In the genomic region with DNA sequence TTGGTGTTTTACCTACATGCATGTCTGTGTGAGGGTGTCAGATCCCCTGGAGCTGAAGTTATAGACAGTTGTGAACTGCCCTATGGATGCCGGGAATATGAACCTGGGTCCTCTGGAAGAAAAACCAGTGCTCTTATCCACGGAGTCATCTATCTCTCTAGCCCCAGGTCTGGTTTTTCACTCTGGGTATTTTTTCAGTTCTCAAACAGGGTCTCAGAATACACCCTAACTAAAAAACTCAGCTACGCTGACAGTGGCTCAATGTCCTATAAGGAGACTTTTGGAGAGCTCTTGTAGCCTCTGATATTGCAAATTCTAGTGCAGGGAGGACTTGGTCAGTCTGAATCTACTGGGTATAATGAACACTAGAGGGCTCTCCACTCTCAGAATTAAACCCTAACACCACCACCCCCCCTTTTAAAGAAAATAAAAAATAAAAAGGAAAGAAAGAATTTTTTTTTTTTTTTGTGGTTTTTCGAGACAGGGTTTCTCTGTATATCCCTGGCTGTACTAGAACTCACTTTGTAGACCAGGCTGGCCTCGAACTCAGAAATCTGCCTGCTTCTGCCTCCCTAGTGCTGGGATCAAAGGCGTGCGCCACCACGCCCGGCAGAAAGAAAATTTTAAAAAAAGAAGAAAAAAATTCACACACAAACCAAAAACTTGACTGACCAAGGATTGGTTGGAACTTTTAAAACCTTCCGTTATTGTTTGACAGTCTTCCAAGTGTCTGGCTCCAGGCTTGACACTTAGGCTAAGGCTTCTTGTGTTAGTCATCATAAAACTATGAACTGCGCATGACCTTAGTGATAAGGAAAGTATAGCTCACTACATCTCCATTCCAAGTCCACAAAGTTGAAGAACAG, we compare ENCODE assay signal across 11 mouse cellular contexts. TPM values are rescaled to one million over a fixed set of nuclear protein-coding genes. Genes with fewer than 3 reads are reported as not detected.
DNase-seq lines count a peak whose midpoint lies in the region; TF ChIP-seq lines count a peak whose summit lies in the region.
"Had no signal": no experiment of that assay in that cellular context is flagged by ENCODE, and none has a peak within 500 bp of the region (broad histone marks: within the 10 kb centered on the region; RNA-seq: fewer than 3 reads in every experiment).

No protein-coding gene starts in this region.

- H3ac ChIP-seq in myocyte (ENCODE audit: control insufficient read depth, insufficient read length): no peak overlapping the region

- H3K4me2 ChIP-seq in myocyte (ENCODE audit: low read depth): peak overlapping the region; percentile 61

- H3K79me2 ChIP-seq in heart, adult 2 months (replicated peaks; ENCODE audit: control insufficient read depth, insufficient read depth, low read length): no peaks in the 10 kb centered on the region
- H3K79me2 ChIP-seq in myocyte (ENCODE audit: control insufficient read depth, insufficient read depth): peaks cover 34% of the 10 kb centered on the region

- no peak for DNase-seq in heart, adult 2 months
- no peak for DNase-seq in heart, adult 11 months
- no peak for DNase-seq in lung, adult 2 months
- no peak for DNase-seq in lung, postnatal 14 days
- DNase-seq in NIH3T3 (ENCODE audit: low read depth): peak; percentile 77
- no peak for DNase-seq in adrenal gland, adult 8-10 months
- no peak for DNase-seq in gastrocnemius, postnatal 36 days
- DNase-seq: kidney, adult 8-10 months; thymus, postnatal 14 days had no signal

- H3K27me3 ChIP-seq in heart, adult 2 months (ENCODE audit: control insufficient read depth, insufficient read depth, low read length): no peaks in the 10 kb centered on the region
- H3K27me3 ChIP-seq in myocyte (ENCODE audit: control insufficient read depth, insufficient read depth, insufficient read length): no peaks in the 10 kb centered on the region
- H3K27me3 ChIP-seq: limb, embryonic 13.5 days had no signal

- TF ChIP-seq EP300 in heart, adult 2 months (IDR thresholded peaks at IDR 0.05; ENCODE audit: insufficient read depth, low read depth, low read length): no peak

- H3K9ac ChIP-seq in heart, adult 2 months (ENCODE audit: low read depth, low read length): no peak overlapping the region
- H3K9ac ChIP-seq: limb, embryonic 13.5 days had no signal

- intact Hi-C loops in heart, adult 2 months (cut with DNase I): loop anchor here (1.0 to 2.0 kb wide), 2 partner anchors 35 to 133 kb away; no protein-coding TSS in a partner anchor
- intact Hi-C loops in gastrocnemius, postnatal 36 days (cut with DNase I): loop anchor here (1.0 to 5.0 kb wide), 2 partner anchors 35 to 138 kb away; no protein-coding TSS in a partner anchor

- no peak for TF ChIP-seq POLR2A in heart, adult 2 months (IDR thresholded peaks at IDR 0.05; ENCODE audit: insufficient read depth, low read depth, low read length)
- no peak for TF ChIP-seq POLR2A in lung, adult 2 months (IDR thresholded peaks at IDR 0.05; ENCODE audit: borderline replicate concordance, extremely low read depth, low read depth, low read length)
- TF ChIP-seq POLR2A in myocyte (IDR thresholded peaks at IDR 0.05; ENCODE audit: insufficient read length, low read depth): no peak

- no peaks in the 10 kb centered on the region for H3K36me3 ChIP-seq in heart, adult 2 months (ENCODE audit: control insufficient read depth, insufficient read depth, low read length)
- no peaks in the 10 kb centered on the region for H3K36me3 ChIP-seq in myocyte (ENCODE audit: control insufficient read depth, insufficient read depth)

- WGBS in heart, adult 2 months: 60% methylated on average over 11 of the region's 11 CpGs
- 63% methylated on average over 11 of the region's 11 CpGs for WGBS in lung, adult 2 months

- no peak overlapping the region for H3K27ac ChIP-seq in heart, adult 2 months
- H3K27ac ChIP-seq: limb, embryonic 13.5 days had no signal

- no peak overlapping the region for H3K4me3 ChIP-seq in heart, adult 2 months
- no peak overlapping the region for H3K4me3 ChIP-seq in lung, adult 2 months (replicated peaks; ENCODE audit: extremely low read depth, low read depth, low read length)
- H3K4me3 ChIP-seq in myocyte: no peak overlapping the region

- no peaks in the 10 kb centered on the region for H3K4me1 ChIP-seq in heart, adult 2 months (ENCODE audit: control insufficient read depth, insufficient read depth, low read length)
- no peaks in the 10 kb centered on the region for H3K4me1 ChIP-seq in lung, adult 2 months (ENCODE audit: control insufficient read depth, insufficient read depth, low read length)

- peak; percentile 81 for TF ChIP-seq CTCF in heart, adult 2 months (IDR thresholded peaks at IDR 0.05)
- TF ChIP-seq CTCF in lung, adult 2 months (IDR thresholded peaks at IDR 0.05; ENCODE audit: insufficient read depth, low read length): peak; percentile 27; the same call in 1 of the 2 replicates

TF ChIP-seq in myocyte, 11 proteins besides CTCF, POLR2A, EP300 and RAD21:
- no peak for TF ChIP-seq REST (IDR thresholded peaks at IDR 0.05; ENCODE audit: insufficient read depth, insufficient read length)
- TF ChIP-seq E2F4 (IDR thresholded peaks at IDR 0.05; ENCODE audit: insufficient read depth): no peak
- no peak for TF ChIP-seq MYOG (IDR thresholded peaks at IDR 0.05; ENCODE audit: control insufficient read depth in 1 of 3, insufficient read depth in 1 of 3, insufficient read length in 2 of 3, low read depth in 2 of 3)
- no peak for TF ChIP-seq MAX (IDR thresholded peaks at IDR 0.05; ENCODE audit: low read depth)
- TF ChIP-seq TCF3 (IDR thresholded peaks at IDR 0.05; ENCODE audit: insufficient read length, low read depth): no peak
- no peak for TF ChIP-seq TCF12 (IDR thresholded peaks at IDR 0.05; ENCODE audit: insufficient read depth, poor library complexity, severe bottlenecking)
- no peak for TF ChIP-seq SRF (IDR thresholded peaks at IDR 0.05; ENCODE audit: control insufficient read depth, insufficient read length, low read depth)
- TF ChIP-seq USF1 (IDR thresholded peaks at IDR 0.05; ENCODE audit: low read depth): no peak
- no peak for TF ChIP-seq POLR2AphosphoS2 (IDR thresholded peaks at IDR 0.05; ENCODE audit: insufficient read length, low read depth)
- TF ChIP-seq CEBPB (IDR thresholded peaks at IDR 0.05; ENCODE audit: insufficient read depth, poor library complexity, severe bottlenecking): no peak
- no peak for TF ChIP-seq MYOD1 (IDR thresholded peaks at IDR 0.05; ENCODE audit: control insufficient read depth in 1 of 3, insufficient read length in 2 of 3, low read depth in 2 of 3)

RNA-seq across cellular contexts. Expression of a gene that starts 1.6 kb away (rescaled TPM):
- 10 to 100 TPM; 47.9 to 55.4 TPM for total RNA-seq in heart, adult 2 months (2021)
- 18.9 and 30.7 TPM in 2 replicates for polyA plus RNA-seq in heart, adult 2 months (2012; rRNA removed)
- 28.4 and 38.9 TPM in 2 replicates for polyA plus RNA-seq in lung, adult 2 months (2012; rRNA removed)
- 102 TPM for polyA plus RNA-seq in myocyte (2012; fragmentation: generic; extraction: Trizol)
- total RNA-seq in adrenal gland, adult 8-10 months (2022): 100 to 1,000 TPM in 1 of 4 experiments, 10 to 100 TPM in 3; 68.9 to 100 (median 85.6) TPM
- total RNA-seq in gastrocnemius, postnatal 36 days (2021): 10 to 100 TPM; 50.0 to 56.2 TPM

RNA-seq across cellular contexts. Expression of a gene that starts 13.0 kb away (rescaled TPM):
- 1 to 10 TPM; 1.1 to 1.3 TPM for total RNA-seq in heart, adult 2 months (2021)
- 2.6 and 3.3 TPM in 2 replicates for polyA plus RNA-seq in heart, adult 2 months (2012; rRNA removed)
- 19.6 and 23.6 TPM in 2 replicates for polyA plus RNA-seq in lung, adult 2 months (2012; rRNA removed)
- 14.4 TPM for polyA plus RNA-seq in myocyte (2012; fragmentation: generic; extraction: Trizol)
- 1 to 10 TPM; 2.5 to 9.7 (median 4.0) TPM for total RNA-seq in adrenal gland, adult 8-10 months (2022)
- total RNA-seq in gastrocnemius, postnatal 36 days (2021): 1 to 10 TPM in 1 of 2 experiments, under 1 TPM in 1; 0.81 to 1.5 TPM

RNA-seq across cellular contexts. Expression of a gene that starts 33.6 kb away (rescaled TPM):
- total RNA-seq in heart, adult 2 months (2021): 1 to 10 TPM; 2.6 to 2.7 TPM
- polyA plus RNA-seq in heart, adult 2 months (2012; rRNA removed): 6.5 and 7.7 TPM in 2 replicates
- 34.1 and 37.1 TPM in 2 replicates for polyA plus RNA-seq in lung, adult 2 months (2012; rRNA removed)
- polyA plus RNA-seq in myocyte (2012; fragmentation: generic; extraction: Trizol): 80.8 TPM
- total RNA-seq in adrenal gland, adult 8-10 months (2022): 10 to 100 TPM; 13.4 to 19.6 (median 15.7) TPM
- 1 to 10 TPM; 2.5 to 4.2 TPM for total RNA-seq in gastrocnemius, postnatal 36 days (2021)

RNA-seq across cellular contexts. Expression of a gene that starts 43.7 kb away (rescaled TPM):
- under 1 TPM; 0.11 to 0.16 TPM for total RNA-seq in heart, adult 2 months (2021)
- 0.15 and 0.37 TPM in 2 replicates for polyA plus RNA-seq in heart, adult 2 months (2012; rRNA removed)
- 3.1 and 3.6 TPM in 2 replicates for polyA plus RNA-seq in lung, adult 2 months (2012; rRNA removed)
- polyA plus RNA-seq in myocyte (2012; fragmentation: generic; extraction: Trizol): 2.4 TPM
- total RNA-seq in adrenal gland, adult 8-10 months (2022): under 1 TPM; 0.59 to 0.90 (median 0.82) TPM
- not detected for total RNA-seq in gastrocnemius, postnatal 36 days (2021)

RNA-seq across cellular contexts. Expression of a gene that starts 54.4 kb away (rescaled TPM):
- 100 to 1,000 TPM; 153 to 220 TPM for total RNA-seq in heart, adult 2 months (2021)
- 136 and 211 TPM in 2 replicates for polyA plus RNA-seq in heart, adult 2 months (2012; rRNA removed)
- 52.3 and 62.8 TPM in 2 replicates for polyA plus RNA-seq in lung, adult 2 months (2012; rRNA removed)
- 32.4 TPM for polyA plus RNA-seq in myocyte (2012; fragmentation: generic; extraction: Trizol)
- 10 to 100 TPM; 35.2 to 66.9 (median 56.7) TPM for total RNA-seq in adrenal gland, adult 8-10 months (2022)
- total RNA-seq in gastrocnemius, postnatal 36 days (2021): 10 to 100 TPM; 24.2 to 26.7 TPM
